Mouse (Mus musculus): ENCODE results near the gene Mks1. TPM values are rescaled to one million over a fixed set of nuclear protein-coding genes. Genes with fewer than 3 reads are reported as not detected.

Mks1 gene
- polyA plus RNA-seq, 1 experiment from 2014 or later, result 14.6 TPM

DNA sequence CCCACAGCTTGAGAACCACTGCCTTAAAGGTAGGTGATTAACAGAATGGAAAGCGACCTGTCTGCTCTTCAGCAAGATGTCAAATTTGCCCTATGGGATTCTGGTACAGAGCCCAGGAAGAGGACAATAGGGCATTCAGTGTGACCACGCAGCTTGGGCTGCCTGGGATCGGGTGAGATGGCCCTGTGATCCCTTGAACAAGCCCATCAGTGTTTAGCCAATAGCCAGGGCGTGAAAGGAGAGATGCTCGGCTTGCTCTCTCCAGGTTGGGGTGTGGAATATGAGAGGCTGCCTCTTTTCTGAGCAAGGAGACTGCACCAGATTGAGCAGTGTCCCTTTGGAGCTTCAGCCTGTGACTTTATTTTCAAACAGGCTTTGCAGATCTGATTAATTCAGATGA is 31.5 kb upstream of the Mks1 start:
- Histone ChIP-seq H3K27me3 (ENCODE audit: control insufficient read depth, insufficient read depth, low read length) (0 out of 2 replicates have a peak, but pooled peaks cover 2% of the 10 kb centered on the region), H3K4me1 (ENCODE audit: control insufficient read depth, insufficient read depth, low read length) (no peaks in the 10 kb centered on the region), H3K9me3 (ENCODE audit: control insufficient read depth, low read depth, low read length) (no peaks in the 10 kb centered on the region), H3K4me2 (replicated peaks; ENCODE audit: low read depth, low read length) (no peak overlapping the region), H3K27ac (ENCODE audit: low read length) (no peak overlapping the region), H3K36me3 (ENCODE audit: control insufficient read depth, insufficient read depth, low read length) (no peaks in the 10 kb centered on the region), H3K4me3 (ENCODE audit: low read depth, low read length) (no peak overlapping the region), H3K9ac (replicated peaks; ENCODE audit: low read depth, low read length) (no peak overlapping the region)
- 57% methylated on average over 5 of the region's 5 CpGs for WGBS
- no peak for ATAC-seq (ENCODE audit: insufficient number of reproducible peaks, insufficient read depth, low FRiP score, low read depth)

DNA sequence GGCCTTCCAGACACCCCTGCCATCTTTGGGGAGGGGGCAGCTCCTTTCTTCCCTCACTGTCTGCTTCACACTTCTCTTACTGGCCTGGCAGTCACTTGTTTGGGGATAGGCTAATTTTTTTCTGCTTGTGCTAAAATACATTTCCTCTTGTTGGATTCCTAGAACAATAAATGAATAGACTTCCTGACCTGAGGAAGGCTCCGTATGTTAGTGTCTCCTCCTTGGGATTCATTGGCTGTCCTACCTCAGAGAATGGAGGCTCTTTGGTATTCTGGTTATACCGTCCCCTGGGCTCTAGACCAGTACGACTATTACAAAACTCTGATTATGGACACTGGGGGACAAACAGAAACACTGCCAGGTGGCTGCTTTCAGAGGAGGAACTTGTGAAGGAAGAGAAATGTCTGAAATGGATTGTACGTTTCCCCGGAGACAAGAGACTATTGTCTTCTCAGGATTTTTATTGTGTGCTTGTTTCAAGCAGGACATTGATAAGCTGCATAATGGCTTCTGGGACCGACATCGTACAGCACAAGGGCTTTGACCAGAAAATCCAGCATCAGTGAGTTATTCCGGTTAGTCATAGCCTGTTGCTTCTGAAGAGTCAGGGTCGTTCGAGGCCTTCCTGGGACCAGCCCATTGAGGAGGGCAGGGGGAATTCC is 24.6 kb upstream of the Mks1 start, which contains the start of gene Lpo:
Gene Lpo, minus strand, starts transcription at position 51 of the 662 bp plus-strand sequence.
- Histone ChIP-seq H3K4me1 (ENCODE audit: control insufficient read depth, insufficient read depth, low read length) (no peaks in the 10 kb centered on the region), H3K27me3 (ENCODE audit: control insufficient read depth, insufficient read depth, low read length) (no peaks in the 10 kb centered on the region), H3K4me3 (ENCODE audit: low read depth, low read length) (no peak within 1 kb of the TSS), H3K9ac (replicated peaks; ENCODE audit: low read depth, low read length) (no peak within 1 kb of the TSS), H3K4me2 (replicated peaks; ENCODE audit: low read depth, low read length) (no peak within 1 kb of the TSS), H3K36me3 (ENCODE audit: control insufficient read depth, insufficient read depth, low read length) (no peaks in the 10 kb centered on the region), H3K9me3 (ENCODE audit: control insufficient read depth, low read depth, low read length) (no peaks in the 10 kb centered on the region), H3K27ac (ENCODE audit: low read length) (no peak within 1 kb of the TSS)
- ATAC-seq (ENCODE audit: insufficient number of reproducible peaks, insufficient read depth, low FRiP score, low read depth), result no peak
- 56% methylated on average over 10 of the region's 10 CpGs for WGBS

DNA sequence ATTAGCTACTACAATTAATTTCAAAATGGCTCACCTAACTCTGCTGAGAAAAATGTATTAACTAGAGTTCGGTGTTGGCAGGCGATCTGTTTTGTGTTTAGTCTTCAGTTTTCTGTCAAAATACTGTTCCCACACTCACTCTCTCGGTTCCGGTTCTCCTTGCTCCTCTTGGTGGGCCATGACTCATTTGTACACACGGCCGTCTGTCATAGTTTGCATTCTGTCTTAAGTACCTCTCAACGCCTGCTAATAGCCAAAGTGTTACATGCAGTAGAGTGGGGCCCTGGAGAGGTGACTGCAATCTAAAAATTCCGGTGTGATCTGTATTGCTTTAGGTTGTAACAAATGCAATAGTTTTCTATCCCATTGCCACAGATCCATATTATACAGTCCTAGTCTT is 12.3 kb upstream of the Mks1 start:
- Histone ChIP-seq H3K36me3 (ENCODE audit: control insufficient read depth, insufficient read depth, low read length) (no peaks in the 10 kb centered on the region), H3K9ac (replicated peaks; ENCODE audit: low read depth, low read length) (no peak overlapping the region), H3K9me3 (ENCODE audit: control insufficient read depth, low read depth, low read length) (no peaks in the 10 kb centered on the region), H3K4me1 (ENCODE audit: control insufficient read depth, insufficient read depth, low read length) (no peaks in the 10 kb centered on the region), H3K4me2 (replicated peaks; ENCODE audit: low read depth, low read length) (no peak overlapping the region), H3K27me3 (ENCODE audit: control insufficient read depth, insufficient read depth, low read length) (no peaks in the 10 kb centered on the region), H3K27ac (ENCODE audit: low read length) (no peak overlapping the region), H3K4me3 (ENCODE audit: low read depth, low read length) (no peak overlapping the region)
- ATAC-seq (ENCODE audit: insufficient number of reproducible peaks, insufficient read depth, low FRiP score, low read depth), result no peak
- 66% methylated on average over 8 of the region's 8 CpGs for WGBS

DNA sequence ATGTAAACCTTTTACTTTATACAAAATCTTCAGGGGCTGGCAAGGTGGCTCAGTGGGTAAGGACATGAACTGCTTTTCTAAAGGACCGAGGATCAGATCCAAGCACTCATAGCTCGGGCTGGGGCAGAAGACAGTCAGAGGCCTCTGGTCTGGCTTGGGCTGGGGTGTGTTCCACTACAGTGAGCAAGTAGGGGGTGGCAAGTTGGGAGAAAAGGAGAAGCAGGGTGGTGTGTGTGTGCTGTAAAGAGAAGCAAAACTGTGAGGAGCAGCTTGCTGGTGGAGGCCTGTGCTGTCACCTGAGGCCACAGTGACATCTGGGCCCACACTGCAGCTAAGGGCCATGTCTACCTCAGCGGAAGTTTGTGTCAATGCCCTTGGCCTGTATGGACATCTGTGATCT is 11.6 kb upstream of the Mks1 start:
- no peaks in the 10 kb centered on the region for H3K4me1 ChIP-seq (ENCODE audit: control insufficient read depth, insufficient read depth, low read length)

DNA sequence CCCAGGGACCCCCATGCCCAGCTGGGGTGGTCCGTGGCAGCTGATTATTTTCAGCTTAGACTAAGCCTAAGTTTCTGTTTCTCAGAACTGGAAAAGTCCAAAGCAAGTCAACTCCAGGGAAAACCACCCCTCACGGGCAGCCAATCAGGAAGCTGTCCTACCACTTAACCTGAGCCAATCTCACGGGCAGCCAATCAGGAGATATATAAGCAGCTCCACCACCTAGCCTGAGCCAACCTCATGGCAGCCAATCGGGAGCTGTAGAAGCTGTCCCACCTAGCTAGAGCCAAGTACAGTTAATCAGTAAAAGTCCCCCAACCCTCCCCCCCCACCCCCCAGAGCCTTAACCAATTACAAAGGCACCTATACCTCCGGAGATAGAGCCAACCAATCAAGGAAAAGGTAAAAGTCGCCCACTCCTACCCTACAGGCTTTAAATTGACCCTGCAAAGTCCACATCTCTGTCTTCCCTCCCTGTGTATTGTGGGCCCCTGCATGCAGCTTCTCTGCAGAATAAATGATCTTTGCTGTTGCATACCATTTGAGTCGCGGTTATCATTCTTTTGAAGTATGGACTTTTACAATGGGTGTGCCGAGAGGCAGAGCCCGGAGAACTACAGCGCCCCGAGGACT is 5.9 kb upstream of the Mks1 start:
- no peak overlapping the region for H3K27ac ChIP-seq (ENCODE audit: low read length)
- no peaks in the 10 kb centered on the region for H3K36me3 ChIP-seq (ENCODE audit: control insufficient read depth, insufficient read depth, low read length)
- no peak overlapping the region for H3K4me2 ChIP-seq (replicated peaks; ENCODE audit: low read depth, low read length)
- WGBS, result 80% methylated on average over 12 of the region's 12 CpGs
- H3K4me1 ChIP-seq (ENCODE audit: control insufficient read depth, insufficient read depth, low read length), result no peaks in the 10 kb centered on the region
- no peak for ATAC-seq (ENCODE audit: insufficient number of reproducible peaks, insufficient read depth, low FRiP score, low read depth)
- no peak overlapping the region for H3K4me3 ChIP-seq (ENCODE audit: low read depth, low read length)
- no peaks in the 10 kb centered on the region for H3K9me3 ChIP-seq (ENCODE audit: control insufficient read depth, low read depth, low read length)
- H3K27me3 ChIP-seq (ENCODE audit: control insufficient read depth, insufficient read depth, low read length), result no peaks in the 10 kb centered on the region
- no peak overlapping the region for H3K9ac ChIP-seq (replicated peaks; ENCODE audit: low read depth, low read length)

More for the DNA sequence above, 11.6 kb upstream of the Mks1 start:
- Histone ChIP-seq H3K9ac (replicated peaks; ENCODE audit: low read depth, low read length) (no peak overlapping the region), H3K27ac (ENCODE audit: low read length) (no peak overlapping the region), H3K9me3 (ENCODE audit: control insufficient read depth, low read depth, low read length) (no peaks in the 10 kb centered on the region), H3K4me2 (replicated peaks; ENCODE audit: low read depth, low read length) (no peak overlapping the region), H3K36me3 (ENCODE audit: control insufficient read depth, insufficient read depth, low read length) (no peaks in the 10 kb centered on the region), H3K4me3 (ENCODE audit: low read depth, low read length) (no peak overlapping the region), H3K27me3 (ENCODE audit: control insufficient read depth, insufficient read depth, low read length) (no peaks in the 10 kb centered on the region)
- ATAC-seq (ENCODE audit: insufficient number of reproducible peaks, insufficient read depth, low FRiP score, low read depth), result no peak
- 84% methylated on average over 3 of the region's 3 CpGs for WGBS

DNA sequence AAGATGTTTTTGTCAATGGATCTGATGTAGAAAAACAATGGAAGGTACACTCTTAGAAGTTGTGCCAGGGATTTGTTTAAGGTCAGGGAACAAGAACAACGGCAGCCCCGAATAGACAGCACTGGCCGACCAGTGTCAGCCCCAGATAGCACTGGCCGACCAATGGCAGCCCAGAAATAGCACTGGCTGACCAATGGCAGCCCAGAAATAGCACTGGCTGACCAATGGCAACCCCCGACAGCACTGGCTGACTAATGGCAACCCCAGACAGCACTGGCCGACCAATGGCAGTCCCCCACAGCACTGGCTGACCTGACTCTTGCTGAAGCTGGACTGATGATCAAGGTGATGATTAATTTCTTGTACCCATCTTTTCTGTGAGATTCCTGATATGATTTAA is 5.1 kb upstream of the Mks1 start:
- Histone ChIP-seq H3K36me3 (ENCODE audit: control insufficient read depth, insufficient read depth, low read length) (no peaks in the 10 kb centered on the region), H3K27ac (ENCODE audit: low read length) (no peak overlapping the region), H3K27me3 (ENCODE audit: control insufficient read depth, insufficient read depth, low read length) (no peaks in the 10 kb centered on the region), H3K4me3 (ENCODE audit: low read depth, low read length) (no peak overlapping the region), H3K4me1 (ENCODE audit: control insufficient read depth, insufficient read depth, low read length) (peaks cover 3% of the 10 kb centered on the region; the same call in 1 of the 2 replicates), H3K9me3 (ENCODE audit: control insufficient read depth, low read depth, low read length) (no peaks in the 10 kb centered on the region), H3K4me2 (replicated peaks; ENCODE audit: low read depth, low read length) (no peak overlapping the region), H3K9ac (replicated peaks; ENCODE audit: low read depth, low read length) (no peak overlapping the region)
- 58% methylated on average over 6 of the region's 6 CpGs for WGBS
- ATAC-seq (ENCODE audit: insufficient number of reproducible peaks, insufficient read depth, low FRiP score, low read depth), result no peak

DNA sequence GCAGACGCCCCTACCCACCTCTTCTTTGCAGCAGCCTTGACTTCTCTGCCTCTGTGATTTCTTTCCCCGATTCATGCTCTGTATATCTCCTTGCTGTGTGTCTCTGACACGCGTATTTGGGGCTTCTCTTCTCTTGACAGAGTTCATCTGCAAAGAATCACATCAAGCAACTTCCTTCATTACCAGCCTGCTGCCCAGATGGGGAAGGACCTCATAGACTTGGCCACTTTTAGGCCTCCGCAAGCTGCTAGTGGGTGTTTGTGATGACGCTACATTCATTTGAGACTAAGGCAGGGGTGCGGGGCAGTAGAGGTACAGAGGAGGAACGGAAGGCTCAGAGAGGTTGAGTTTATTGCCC is 561 bp downstream of the Mks1 start:
- H3K4me3 ChIP-seq (ENCODE audit: low read depth, low read length), result peak overlapping the region; percentile 56
- ATAC-seq (ENCODE audit: insufficient number of reproducible peaks, insufficient read depth, low FRiP score, low read depth), result peak; percentile 20; the same call in 1 of the 2 replicates
- no peaks in the 10 kb centered on the region for H3K9me3 ChIP-seq (ENCODE audit: control insufficient read depth, low read depth, low read length)
- no peaks in the 10 kb centered on the region for H3K27me3 ChIP-seq (ENCODE audit: control insufficient read depth, insufficient read depth, low read length)
- H3K9ac ChIP-seq (replicated peaks; ENCODE audit: low read depth, low read length), result peak overlapping the region; percentile 46; the same call in 1 of the 2 replicates
- H3K4me2 ChIP-seq (replicated peaks; ENCODE audit: low read depth, low read length), result peak overlapping the region; percentile 88
- peaks cover 5% of the 10 kb centered on the region; the same call in 1 of the 2 replicates for H3K36me3 ChIP-seq (ENCODE audit: control insufficient read depth, insufficient read depth, low read length)
- 36% methylated on average over 8 of the region's 8 CpGs for WGBS
- peaks cover 7% of the 10 kb centered on the region; the same call in 1 of the 2 replicates for H3K4me1 ChIP-seq (ENCODE audit: control insufficient read depth, insufficient read depth, low read length)
- peak overlapping the region; percentile 61; the same call in 1 of the 2 replicates for H3K27ac ChIP-seq (ENCODE audit: low read length)

DNA sequence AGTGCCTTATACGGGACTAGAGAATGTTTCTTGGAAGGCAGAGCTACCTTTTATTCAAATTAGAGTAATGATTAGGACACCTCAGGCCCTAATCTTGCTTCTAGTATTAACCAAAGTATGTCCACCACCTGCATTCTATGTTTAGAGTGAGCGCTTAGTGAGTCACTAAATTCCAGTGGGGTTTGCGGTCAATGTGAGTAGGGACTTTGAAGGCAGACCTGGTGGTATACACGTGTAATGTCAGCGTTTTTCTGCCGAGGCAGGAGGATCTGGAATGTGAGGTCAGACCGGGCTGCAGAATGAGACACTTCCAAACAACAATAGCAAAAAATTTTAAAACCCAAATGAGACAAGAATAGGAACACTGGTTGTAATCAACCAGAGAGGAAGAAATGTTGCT is 1.5 kb downstream of the Mks1 start:
- H3K4me2 ChIP-seq (replicated peaks; ENCODE audit: low read depth, low read length), result no peak overlapping the region

More for the DNA sequence above, 1.5 kb downstream of the Mks1 start:
- no peak for ATAC-seq (ENCODE audit: insufficient number of reproducible peaks, insufficient read depth, low FRiP score, low read depth)
- H3K9me3 ChIP-seq (ENCODE audit: control insufficient read depth, low read depth, low read length), result no peaks in the 10 kb centered on the region
- peaks cover 7% of the 10 kb centered on the region; the same call in 1 of the 2 replicates for H3K4me1 ChIP-seq (ENCODE audit: control insufficient read depth, insufficient read depth, low read length)
- 86% methylated on average over 7 of the region's 7 CpGs for WGBS
- H3K27me3 ChIP-seq (ENCODE audit: control insufficient read depth, insufficient read depth, low read length), result no peaks in the 10 kb centered on the region
- no peak overlapping the region for H3K4me3 ChIP-seq (ENCODE audit: low read depth, low read length)
- peaks cover 5% of the 10 kb centered on the region; the same call in 1 of the 2 replicates for H3K36me3 ChIP-seq (ENCODE audit: control insufficient read depth, insufficient read depth, low read length)
- no peak overlapping the region for H3K27ac ChIP-seq (ENCODE audit: low read length)
- H3K9ac ChIP-seq (replicated peaks; ENCODE audit: low read depth, low read length), result no peak overlapping the region
